Mouse (Mus musculus): ENCODE measurements around the gene BC028528. TPM values are rescaled to one million over a fixed set of nuclear protein-coding genes. Genes with fewer than 3 reads are reported as not detected.
"Not testable (repeated sequence)": the region's sequence is repeated elsewhere in the genome, so short reads cannot be mapped to it uniquely, and the experiment has no call there.

Gene BC028528
- total and polyA plus RNA-seq, 3 experiments: 8.5 to 14.5 (median 9.0) TPM

DNA sequence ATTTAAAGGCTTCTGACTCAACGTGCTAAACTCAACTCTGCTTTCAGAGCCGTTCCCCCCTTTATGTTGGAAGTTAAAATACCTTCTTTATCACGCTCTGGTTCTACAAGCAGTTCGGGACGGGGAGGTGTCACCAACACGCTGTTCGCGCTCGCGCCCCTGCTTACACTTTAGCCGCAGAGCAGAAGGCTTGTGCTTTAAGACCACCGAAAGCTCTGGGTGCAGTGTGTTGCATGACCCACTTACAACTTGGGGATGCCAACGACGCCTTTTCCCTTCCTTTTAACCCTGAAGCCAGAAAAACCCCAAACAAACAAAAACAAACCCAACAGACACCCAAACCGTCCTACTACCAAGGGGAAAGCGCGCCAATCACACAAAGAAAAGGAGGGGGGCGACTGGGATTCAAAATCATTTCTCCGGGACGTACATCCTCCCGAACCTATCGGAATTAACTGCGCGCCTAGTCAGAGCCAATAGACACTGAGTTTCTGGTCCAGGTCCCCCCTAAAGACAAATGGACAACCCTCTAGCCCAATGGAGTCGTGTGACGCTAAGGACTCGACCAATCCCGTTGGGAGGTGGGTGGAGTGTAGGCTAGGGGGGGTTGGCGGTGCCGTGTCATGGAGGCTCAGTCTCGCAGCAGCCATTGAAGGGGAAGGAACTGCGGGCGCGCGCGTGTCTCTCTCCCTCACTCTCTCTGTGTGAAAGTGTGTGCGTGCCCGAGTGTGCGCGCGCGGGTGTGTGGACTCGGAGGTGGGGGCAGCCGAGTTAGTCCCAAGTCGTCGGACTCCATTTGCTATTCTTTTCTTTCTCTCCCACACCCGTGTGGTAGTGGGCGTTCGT, 37.1 kb upstream of the BC028528 start, which contains the start of gene Anp32e:
Gene Anp32e, plus strand, starts transcription at position 589 of the 846 bp plus-strand sequence.
- TF ChIP-seq EP300 (IDR thresholded peaks at IDR 0.05; ENCODE audit: insufficient read depth, low read depth, low read length) (peak; percentile 86), CTCF (IDR thresholded peaks at IDR 0.05) (no peak), POLR2A (IDR thresholded peaks at IDR 0.05; ENCODE audit: insufficient read depth, low read depth, low read length) (peak; percentile 94)
- Histone ChIP-seq H3K27ac (peak within 1 kb of the TSS; percentile 92), H3K4me3 (peak within 1 kb of the TSS; percentile 97), H3K4me1 (ENCODE audit: control insufficient read depth, insufficient read depth, low read length) (peaks cover 2% of the 10 kb centered on the region), H3K79me2 (replicated peaks; ENCODE audit: control insufficient read depth, insufficient read depth, low read length) (no peaks in the 10 kb centered on the region), H3K36me3 (ENCODE audit: control insufficient read depth, insufficient read depth, low read length) (no peaks in the 10 kb centered on the region), H3K27me3 (ENCODE audit: control insufficient read depth, insufficient read depth, low read length) (no peaks in the 10 kb centered on the region), H3K9ac (ENCODE audit: low read depth, low read length) (peak within 1 kb of the TSS; percentile 83)
- intact Hi-C loops (cut with DNase I): no loop called here
- under 1% methylated on average over 49 of the region's 49 CpGs for WGBS
- DNase-seq: peak; percentile 97

DNA sequence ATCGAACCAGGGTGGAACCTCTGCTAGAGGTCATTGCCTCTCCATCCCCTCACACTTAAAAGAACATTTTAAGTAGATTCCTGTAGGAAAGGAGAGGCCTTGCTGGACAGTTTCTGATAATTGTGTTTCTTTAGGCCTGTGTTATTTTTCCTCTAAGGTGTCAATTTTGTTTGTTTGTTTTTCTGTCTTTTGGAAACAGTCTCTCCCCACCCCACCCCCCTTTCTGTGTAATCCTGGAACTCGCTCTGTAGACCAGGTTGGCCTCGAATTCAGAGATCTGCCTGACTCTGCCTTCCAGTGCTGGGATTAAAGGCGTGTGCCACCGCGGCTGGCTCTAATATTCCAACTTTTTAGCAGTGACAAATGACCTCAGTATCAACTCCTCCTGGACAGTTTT, 36.5 kb upstream of the BC028528 start:
- Histone ChIP-seq H3K27ac (no peak overlapping the region), H3K36me3 (ENCODE audit: control insufficient read depth, insufficient read depth, low read length) (no peaks in the 10 kb centered on the region), H3K4me1 (ENCODE audit: control insufficient read depth, insufficient read depth, low read length) (peaks cover 2% of the 10 kb centered on the region), H3K9ac (ENCODE audit: low read depth, low read length) (no peak overlapping the region; the same call in 1 of the 2 replicates), H3K27me3 (ENCODE audit: control insufficient read depth, insufficient read depth, low read length) (no peaks in the 10 kb centered on the region), H3K4me3 (peak overlapping the region; percentile 57), H3K79me2 (replicated peaks; ENCODE audit: control insufficient read depth, insufficient read depth, low read length) (no peaks in the 10 kb centered on the region)
- intact Hi-C loops (cut with DNase I): no loop called here
- WGBS: 44% methylated on average over 6 of the region's 6 CpGs
- no peak for TF ChIP-seq CTCF (IDR thresholded peaks at IDR 0.05)
- no peak for TF ChIP-seq EP300 (IDR thresholded peaks at IDR 0.05; ENCODE audit: insufficient read depth, low read depth, low read length)
- no peak for TF ChIP-seq POLR2A (IDR thresholded peaks at IDR 0.05; ENCODE audit: insufficient read depth, low read depth, low read length)
- DNase-seq: no peak

DNA sequence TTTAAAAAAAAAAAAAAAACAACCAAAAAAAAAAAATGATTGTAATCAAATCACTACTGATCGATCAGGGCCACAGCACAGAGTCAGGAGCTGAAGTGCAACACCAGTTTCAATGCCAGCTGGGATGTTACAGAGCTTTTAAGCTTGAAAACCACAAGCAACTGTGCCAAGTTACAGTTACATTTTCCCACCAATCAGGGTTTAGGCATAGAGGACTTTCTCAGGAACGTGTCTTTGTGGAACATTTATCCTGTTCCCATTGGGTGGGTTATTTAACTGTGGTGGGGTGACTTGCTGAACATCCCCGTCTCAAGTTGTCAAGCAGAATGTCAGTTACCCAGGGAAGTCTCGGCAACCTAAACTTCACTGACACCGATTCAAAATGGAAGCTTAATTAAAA, 33.3 kb upstream of the BC028528 start:
- Histone ChIP-seq H3K9ac (ENCODE audit: low read depth, low read length) (no peak overlapping the region), H3K4me3 (no peak overlapping the region), H3K27ac (no peak overlapping the region), H3K79me2 (replicated peaks; ENCODE audit: control insufficient read depth, insufficient read depth, low read length) (no peaks in the 10 kb centered on the region), H3K36me3 (ENCODE audit: control insufficient read depth, insufficient read depth, low read length) (no peaks in the 10 kb centered on the region), H3K4me1 (ENCODE audit: control insufficient read depth, insufficient read depth, low read length) (no peaks in the 10 kb centered on the region), H3K27me3 (ENCODE audit: control insufficient read depth, insufficient read depth, low read length) (no peaks in the 10 kb centered on the region)
- intact Hi-C loops (cut with DNase I): no loop called here
- no peak for TF ChIP-seq POLR2A (IDR thresholded peaks at IDR 0.05; ENCODE audit: insufficient read depth, low read depth, low read length)
- no peak for TF ChIP-seq CTCF (IDR thresholded peaks at IDR 0.05)
- TF ChIP-seq EP300 (IDR thresholded peaks at IDR 0.05; ENCODE audit: insufficient read depth, low read depth, low read length): no peak
- WGBS: 80% methylated on average over 5 of the region's 5 CpGs
- DNase-seq: no peak

DNA sequence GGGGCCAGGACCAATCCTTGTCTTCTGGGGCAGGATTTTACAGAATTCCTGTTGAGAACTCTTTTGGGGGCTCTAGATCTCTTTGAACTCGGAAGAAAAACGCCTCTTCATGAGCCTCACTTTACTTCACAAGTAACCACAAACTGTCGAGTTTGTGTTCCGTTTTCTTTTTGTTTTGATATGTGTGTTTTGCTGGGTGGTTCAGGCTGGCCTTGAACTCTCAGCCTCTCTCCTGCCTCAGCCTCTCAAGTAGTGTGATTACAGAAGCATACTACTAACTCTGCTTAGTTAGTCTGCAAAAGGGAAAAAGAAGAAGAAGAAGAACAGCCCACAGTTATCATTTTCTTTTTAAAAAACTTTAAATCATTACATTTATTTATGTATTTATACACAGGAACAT, 32.4 kb upstream of the BC028528 start:
- no peak for DNase-seq
- intact Hi-C loops (cut with DNase I): no loop called here
- Histone ChIP-seq H3K36me3 (ENCODE audit: control insufficient read depth, insufficient read depth, low read length) (no peaks in the 10 kb centered on the region), H3K27ac (no peak overlapping the region), H3K9ac (ENCODE audit: low read depth, low read length) (no peak overlapping the region), H3K27me3 (ENCODE audit: control insufficient read depth, insufficient read depth, low read length) (no peaks in the 10 kb centered on the region), H3K79me2 (replicated peaks; ENCODE audit: control insufficient read depth, insufficient read depth, low read length) (no peaks in the 10 kb centered on the region), H3K4me1 (ENCODE audit: control insufficient read depth, insufficient read depth, low read length) (no peaks in the 10 kb centered on the region), H3K4me3 (no peak overlapping the region)
- 63% methylated on average over 4 of the region's 4 CpGs for WGBS
- TF ChIP-seq EP300 (IDR thresholded peaks at IDR 0.05; ENCODE audit: insufficient read depth, low read depth, low read length): no peak
- no peak for TF ChIP-seq CTCF (IDR thresholded peaks at IDR 0.05)
- no peak for TF ChIP-seq POLR2A (IDR thresholded peaks at IDR 0.05; ENCODE audit: insufficient read depth, low read depth, low read length)

DNA sequence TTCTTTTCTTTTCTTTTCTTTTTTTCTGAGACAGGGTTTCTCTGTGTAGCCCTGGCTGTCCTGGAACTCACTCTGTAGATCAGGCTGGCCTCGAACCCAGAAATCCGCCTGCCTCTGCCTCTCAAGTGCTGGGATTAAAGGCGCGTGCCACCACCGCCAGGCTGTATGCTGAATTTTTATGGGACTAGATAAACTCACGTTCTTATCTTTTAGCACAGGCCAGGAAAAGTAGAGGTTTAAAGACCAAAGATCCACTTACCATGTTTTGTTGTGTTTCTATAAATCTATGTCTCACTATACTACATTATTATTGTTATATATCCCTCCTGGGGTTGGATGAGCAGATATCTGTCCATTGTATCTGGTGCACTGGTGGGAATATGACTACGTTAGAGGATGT, 31.6 kb upstream of the BC028528 start:
- intact Hi-C loops (cut with DNase I); H3K4me1 ChIP-seq (ENCODE audit: control insufficient read depth, insufficient read depth, low read length); H3K79me2 ChIP-seq (replicated peaks; ENCODE audit: control insufficient read depth, insufficient read depth, low read length); DNase-seq; H3K4me3 ChIP-seq; H3K27ac ChIP-seq; H3K9ac ChIP-seq (ENCODE audit: low read depth, low read length); H3K27me3 ChIP-seq (ENCODE audit: control insufficient read depth, insufficient read depth, low read length); H3K36me3 ChIP-seq (ENCODE audit: control insufficient read depth, insufficient read depth, low read length): not testable (repeated sequence)
- WGBS: 85% methylated on average over 7 of the region's 7 CpGs

DNA sequence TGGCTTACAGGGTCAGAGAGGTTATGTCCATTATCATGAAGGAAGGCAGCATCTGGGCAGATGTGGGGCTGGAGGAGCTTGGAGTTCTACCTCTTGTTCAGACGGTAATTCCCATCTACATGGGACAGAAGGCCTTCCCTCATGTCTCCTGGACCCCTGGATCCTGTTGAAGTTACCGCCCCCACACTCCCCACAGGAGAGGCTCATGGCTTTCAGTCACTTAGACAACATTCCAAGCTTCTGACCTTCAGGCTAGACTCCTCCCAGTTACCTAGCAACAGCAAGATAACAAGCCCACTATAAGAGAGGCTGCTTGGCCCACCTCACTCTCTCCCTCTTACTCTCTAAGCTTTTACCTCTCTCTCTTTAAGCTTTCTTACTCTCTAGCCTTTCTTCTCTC, 28.7 kb upstream of the BC028528 start:
- H3K27ac ChIP-seq; intact Hi-C loops (cut with DNase I); H3K27me3 ChIP-seq (ENCODE audit: control insufficient read depth, insufficient read depth, low read length); H3K9ac ChIP-seq (ENCODE audit: low read depth, low read length); H3K36me3 ChIP-seq (ENCODE audit: control insufficient read depth, insufficient read depth, low read length); DNase-seq; H3K79me2 ChIP-seq (replicated peaks; ENCODE audit: control insufficient read depth, insufficient read depth, low read length); H3K4me3 ChIP-seq; H3K4me1 ChIP-seq (ENCODE audit: control insufficient read depth, insufficient read depth, low read length): not testable (repeated sequence)
- 61% methylated on average over 2 of the region's 2 CpGs for WGBS
